Mouse (Mus musculus) T-helper 17 cell (primary cell): ENCODE measurements around the gene Hadhb.

Experiments
- in situ Hi-C, 2 experiments: fragments of 300-600 bp; cut with MboI, MseI; formaldehyde crosslinking; loops; 1 replicate in 1 of 2; 2 replicates in 1 of 2; pipeline ENCODE4 v1.15.1; 2025; ENCODE audit warnings: high pct_unique_total_duplicates in 2 of 2

The Hadhb gene

GRCm38 (mm10) chr5:30232271-30232971 is 77.4 kb downstream of the Hadhb start, which contains the start of gene Selenoi:
Gene Selenoi (plus strand): TSS chr5:30232581.
- in situ Hi-C loops, result loop anchor here in 1 of 2 experiments (10.0 kb wide), 1 partner anchor 658 kb away; no protein-coding TSS in a partner anchor

- in situ Hi-C loops, result loop anchor here in 1 of 2 experiments (10.0 kb wide), 1 partner anchor 658 kb away; no protein-coding TSS in a partner anchor
Measured at GRCm38 (mm10) chr5:30233042-30233441, 78.0 kb downstream of the Hadhb start.

- in situ Hi-C loops, result loop anchor here in 1 of 2 experiments (10.0 kb wide), 1 partner anchor 659 kb away; no protein-coding TSS in a partner anchor
Measured at GRCm38 (mm10) chr5:30233979-30234378, 78.9 kb downstream of the Hadhb start.
